Mouse (Mus musculus) MEL (cell line): Measurements from ENCODE around the gene Wdr61.

Experiments
- CTCF ChIP-seq, 3 experiments: IDR thresholded peaks in 2 of 3; conservative IDR thresholded peaks in 1 of 3; 2 replicates each; pipeline ENCODE4 v1.5.1; 2011 to 2012; ENCODE audit warnings: low read length in 3 of 3, low read depth in 2 of 3, mild to moderate bottlenecking in 2 of 3, improper control_type of control experiment in 1 of 3, inconsistent platforms in 1 of 3, mixed read lengths in 1 of 3, moderate library complexity in 1 of 3; ENCODE audit not compliant: control insufficient read depth in 1 of 3, insufficient read depth in 1 of 3, poor library complexity in 1 of 3, severe bottlenecking in 1 of 3
- EP300 ChIP-seq, 2 experiments: IDR thresholded peaks; 2 replicates each; pipeline ENCODE4 v1.6.1; 2011; ENCODE audit warnings: improper control_type of control experiment in 2 of 2, low read length in 2 of 2, low read depth in 1 of 2, mild to moderate bottlenecking in 1 of 2
- ETS1 ChIP-seq: IDR thresholded peaks from 2 replicates; pipeline ENCODE4 v1.6.1; 2012; ENCODE audit warnings: low read depth, mild to moderate bottlenecking, inconsistent platforms, low read length, improper control_type of control experiment, moderate library complexity
- JUND ChIP-seq: IDR thresholded peaks from 2 replicates; pipeline ENCODE4 v1.6.1; 2011; ENCODE audit warnings: low read depth, mild to moderate bottlenecking, improper control_type of control experiment, low read length
- MAFK ChIP-seq: IDR thresholded peaks from 2 replicates; pipeline ENCODE4 v1.6.1; 2011; ENCODE audit warnings: low read depth, mild to moderate bottlenecking, low read length, improper control_type of control experiment, borderline replicate concordance
- MYB ChIP-seq: IDR thresholded peaks from 2 replicates; pipeline ENCODE4 v1.6.1; 2011; ENCODE audit warnings: mild to moderate bottlenecking, low read depth, low read length, improper control_type of control experiment
- NRF1 ChIP-seq: IDR thresholded peaks from 2 replicates; pipeline ENCODE4 v1.6.1; 2014; ENCODE audit warnings: low read depth, mild to moderate bottlenecking, inconsistent platforms, low read length, improper control_type of control experiment, moderate library complexity; ENCODE audit not compliant: poor library complexity, insufficient read depth, severe bottlenecking
- POLR2A ChIP-seq, 2 experiments: IDR thresholded peaks; 2 replicates each; pipeline ENCODE4 v1.6.1; 2011 to 2012; ENCODE audit warnings: low read length in 2 of 2, mild to moderate bottlenecking in 2 of 2, control low read depth in 1 of 2, improper control_type of control experiment in 1 of 2, low read depth in 1 of 2, moderate library complexity in 1 of 2; ENCODE audit not compliant: control insufficient read depth in 1 of 2, insufficient read depth in 1 of 2, poor library complexity in 1 of 2
- RCOR1 ChIP-seq: IDR thresholded peaks from 2 replicates; pipeline ENCODE4 v1.6.1; 2012; ENCODE audit warnings: low read depth, mild to moderate bottlenecking, inconsistent platforms, low read length, improper control_type of control experiment
- TCF12 ChIP-seq: IDR thresholded peaks from 2 replicates; pipeline ENCODE4 v1.6.1; 2014; ENCODE audit warnings: low read depth, mild to moderate bottlenecking, inconsistent platforms, low read length, improper control_type of control experiment, moderate library complexity
- USF2 ChIP-seq, 2 experiments: IDR thresholded peaks; 2 replicates each; pipeline ENCODE4 v1.6.1; 2011 to 2012; ENCODE audit warnings: improper control_type of control experiment in 2 of 2, low read length in 2 of 2, borderline replicate concordance in 1 of 2, inconsistent platforms in 1 of 2, low read depth in 1 of 2, mild to moderate bottlenecking in 1 of 2; ENCODE audit not compliant: insufficient read depth in 1 of 2
- ZNF384 ChIP-seq: IDR thresholded peaks from 2 replicates; pipeline ENCODE4 v1.6.1; 2012; ENCODE audit warnings: low read depth, mild to moderate bottlenecking, inconsistent platforms, low read length, improper control_type of control experiment

DNA sequence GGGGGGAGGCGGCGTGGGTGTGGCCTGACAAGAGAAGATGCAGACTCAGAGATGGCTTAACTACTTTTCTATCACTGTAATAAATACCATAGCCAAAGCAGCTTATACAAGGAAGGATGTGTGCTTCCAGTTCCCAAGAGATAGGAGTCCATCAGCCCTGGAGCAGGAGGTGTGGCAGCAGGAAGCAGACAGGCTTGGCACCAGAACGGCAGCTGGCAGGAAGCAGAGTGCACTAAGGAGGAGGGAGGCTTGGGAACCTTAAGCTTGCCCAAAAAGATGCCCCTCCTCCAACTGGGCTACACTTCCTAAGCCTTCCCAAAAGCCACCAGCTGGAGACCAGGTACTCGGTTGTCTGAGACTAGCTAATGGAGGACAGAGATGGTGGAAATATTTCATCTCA is 51.5 kb downstream of the Wdr61 start:
- TF ChIP-seq JUND (no peak), CTCF (IDR thresholded peaks at IDR 0.05 in 2 of 3, conservative IDR thresholded peaks at IDR 0.05 in 1 of 3; ENCODE audit: control insufficient read depth in 1 of 3, insufficient read depth in 1 of 3, low read depth in 2 of 3, low read length in 3 of 3, poor library complexity in 1 of 3, severe bottlenecking in 1 of 3) (no peak), POLR2A (IDR thresholded peaks at IDR 0.05; ENCODE audit: control insufficient read depth in 1 of 2, insufficient read depth in 1 of 2, low read depth in 1 of 2, low read length in 2 of 2, poor library complexity in 1 of 2) (no peak), ZNF384 (no peak), USF2 (IDR thresholded peaks at IDR 0.05; ENCODE audit: borderline replicate concordance in 1 of 2, insufficient read depth in 1 of 2, low read depth in 1 of 2, low read length in 2 of 2) (no peak), RCOR1 (no peak), TCF12 (no peak), NRF1 (no peak), EP300 (IDR thresholded peaks at IDR 0.05; ENCODE audit: low read depth in 1 of 2, low read length in 2 of 2) (no peak), MAFK (no peak), MYB (no peak), ETS1 (no peak)
